Mouse (Mus musculus) G1E (cell line): ENCODE measurements around the gene Phpt1.

Experiments used
- CTCF ChIP-seq: IDR thresholded peaks from 2 replicates; pipeline ENCODE4 v1.5.1; 2012; ENCODE audit warnings: low read depth, low read length, inconsistent platforms, mixed read lengths
- GATA2 ChIP-seq: IDR thresholded peaks from 2 replicates; pipeline ENCODE4 v1.6.1; 2012; ENCODE audit warnings: low read depth, low read length, inconsistent platforms, borderline replicate concordance
- TAL1 ChIP-seq: conservative IDR thresholded peaks from 2 replicates; pipeline ENCODE4 v1.6.1; 2012; ENCODE audit warnings: low read depth, low read length, inconsistent platforms, mixed read lengths

- no peak for TF ChIP-seq CTCF
- no peak for TF ChIP-seq GATA2
- TF ChIP-seq TAL1: no peak
These were observed 8.1 kb upstream of the Phpt1 start for GRCm38 (mm10) chr2:25583120-25583481.
